8 mouse cellular contexts compared by ENCODE assay signal in genomic region chr11:71019201-71020068, GRCm38 (mm10). TPM values are rescaled to one million over a fixed set of nuclear protein-coding genes. Genes with fewer than 3 reads are reported as not detected.
DNase-seq lines count a peak whose midpoint lies in the region; ATAC-seq lines count a peak whose summit lies in the region.

Gene Mis12 (plus strand): TSS chr11:71019611.
Gene Derl2 (minus strand): TSS chr11:71019841.

- no peaks in the 10 kb centered on the region for H3K9me3 ChIP-seq in forebrain, embryonic 14.5 days (replicated peaks; ENCODE audit: control insufficient read depth, low read length)
- no peaks in the 10 kb centered on the region for H3K9me3 ChIP-seq in neural tube, embryonic 15.5 days (replicated peaks)

- peak within 1 kb of the TSS; percentile 81 for H3K9ac ChIP-seq in forebrain, embryonic 14.5 days (ENCODE audit: low read length)
- peak within 1 kb of the TSS; percentile 95 for H3K9ac ChIP-seq in neural tube, embryonic 15.5 days (replicated peaks)

- DNase-seq in ES-CJ7 (ENCODE audit: low read depth, low spot score): peak; percentile 99
- peak; percentile 98 for DNase-seq in cerebellum, adult 11 months
- DNase-seq in forebrain, embryonic 14.5 days (ENCODE audit: low spot score): peak; percentile 99
- DNase-seq in heart, postnatal 14 days: peak; percentile 96 to 97
- peak; percentile 99 for DNase-seq in layer of hippocampus, adult 11-12 months (ENCODE audit: low spot score)
- DNase-seq in lung, adult 18-20 months: peak; percentile 99 to 100
- peak; percentile 100 for DNase-seq in testis, postnatal 14 days (ENCODE audit: low spot score)

- peaks cover 34% of the 10 kb centered on the region for H3K4me1 ChIP-seq in forebrain, embryonic 14.5 days (ENCODE audit: control insufficient read depth, insufficient read depth, low read length)
- H3K4me1 ChIP-seq in neural tube, embryonic 15.5 days: peaks cover 42% of the 10 kb centered on the region

- peaks cover 7% of the 10 kb centered on the region; the same call in 1 of the 2 replicates for H3K36me3 ChIP-seq in forebrain, embryonic 14.5 days (ENCODE audit: control insufficient read depth, insufficient read depth, low read length)
- H3K36me3 ChIP-seq in neural tube, embryonic 15.5 days: no peaks in the 10 kb centered on the region

- H3K27ac ChIP-seq in forebrain, embryonic 14.5 days (ENCODE audit: low read depth, low read length): peak within 1 kb of the TSS; percentile 82
- peak within 1 kb of the TSS; percentile 90 for H3K27ac ChIP-seq in neural tube, embryonic 15.5 days (replicated peaks)

- peak within 1 kb of the TSS; percentile 82 for H3K4me2 ChIP-seq in forebrain, embryonic 14.5 days (ENCODE audit: low read length)
- peak within 1 kb of the TSS; percentile 84 for H3K4me2 ChIP-seq in neural tube, embryonic 15.5 days

- WGBS in forebrain, embryonic 14.5 days: under 1% methylated on average over 70 of the region's 71 CpGs
- WGBS in neural tube, embryonic 15.5 days: under 1% methylated on average over 71 of the region's 71 CpGs

- intact Hi-C loops in heart, postnatal 14 days (cut with DNase I): no loop called here

- peak within 1 kb of the TSS; percentile 70 for H3K4me3 ChIP-seq in forebrain, embryonic 14.5 days (ENCODE audit: low read depth, low read length)
- H3K4me3 ChIP-seq in neural tube, embryonic 15.5 days (replicated peaks): peak within 1 kb of the TSS; percentile 86

- ATAC-seq in forebrain, embryonic 14.5 days: peak; percentile 99
- ATAC-seq in neural tube, embryonic 15.5 days (ENCODE audit: low FRiP score): peak; percentile 100

- H3K27me3 ChIP-seq in forebrain, embryonic 14.5 days (replicated peaks; ENCODE audit: control insufficient read depth, insufficient read depth, low read length): no peaks in the 10 kb centered on the region
- H3K27me3 ChIP-seq in neural tube, embryonic 15.5 days (replicated peaks): no peaks in the 10 kb centered on the region

RNA-seq across cellular contexts. Expression of gene Mis12, which starts in this region (rescaled TPM):
- 25.8 and 27.1 TPM in 2 replicates for polyA plus RNA-seq in forebrain, embryonic 14.5 days (2014; fragmentation: Nextera tagmentation; extraction: Ambion mirVana)
- total RNA-seq in heart, postnatal 14 days (2021): 10 to 100 TPM in 1 of 2 experiments, 1 to 10 TPM in 1; 7.1 to 10.6 TPM
- 29.8 and 34.2 TPM in 2 replicates for polyA plus RNA-seq in neural tube, embryonic 15.5 days (2015; fragmentation: Nextera tagmentation; extraction: Ambion mirVana)

RNA-seq across cellular contexts. Expression of gene Derl2, which starts in this region (rescaled TPM):
- 28.8 and 34.4 TPM in 2 replicates for polyA plus RNA-seq in forebrain, embryonic 14.5 days (2014; fragmentation: Nextera tagmentation; extraction: Ambion mirVana)
- 10 to 100 TPM; 24.8 to 26.5 TPM for total RNA-seq in heart, postnatal 14 days (2021)
- polyA plus RNA-seq in neural tube, embryonic 15.5 days (2015; fragmentation: Nextera tagmentation; extraction: Ambion mirVana): 27.9 and 31.1 TPM in 2 replicates

Comparison
In these comparisons a context has a peak if more than half of its experiments do, and no peak if none do; other contexts are left out.
1. Peak in every context shown above with its lines: DNase-seq, ATAC-seq, H3K4me3 ChIP-seq and H3K27ac ChIP-seq.